Mouse (Mus musculus) testis, postnatal 10 days (tissue): ENCODE measurements at regions not wholly inside any gene's neighbourhood (a gene's known extent, or its start where the extent isn't known, plus 50 kb on each side); places are given as distances from the start of the nearest gene placed in this dataset.
"Not testable (repeated sequence)": the region's sequence is repeated elsewhere in the genome, so short reads cannot be mapped to it uniquely, and the experiment has no call there.

Experiments used
- DNase-seq: peaks from one replicate; pipeline ENCODE4 v3.0.0; 2021; ENCODE audit warnings: low spot score

- DNase-seq = no peak
Measured at GRCm38 (mm10) chr16:79312702-79313101, 221.8 kb upstream of the Tmprss15 start.

- no peak for DNase-seq
Measured at GRCm38 (mm10) chr16:79308541-79308940, 217.6 kb upstream of the Tmprss15 start.

DNA sequence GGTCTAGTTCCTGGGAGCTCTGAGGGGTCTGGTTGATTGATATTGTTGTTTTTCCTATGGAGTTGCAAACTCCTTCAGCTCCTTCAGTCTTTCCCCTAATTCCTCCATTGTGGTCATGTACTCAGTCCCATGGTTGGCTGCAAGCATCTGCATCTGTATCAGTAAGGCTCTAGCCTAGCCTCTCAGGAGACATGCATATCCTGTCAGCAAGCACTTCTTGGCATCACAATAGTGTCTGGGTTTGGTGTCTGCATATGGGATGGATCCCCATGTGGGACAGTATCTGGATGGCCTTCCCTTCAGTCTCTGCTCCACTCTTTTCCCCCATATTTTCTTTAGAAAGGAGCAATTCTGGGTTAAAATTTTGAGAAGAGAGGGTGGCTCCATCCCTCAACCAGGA, 205.7 kb upstream of the Tmprss15 start:
- not testable (repeated sequence) for DNase-seq

GRCm38 (mm10) chr16:79279006-79279405, 188.1 kb upstream of the Tmprss15 start:
- no peak for DNase-seq

DNA sequence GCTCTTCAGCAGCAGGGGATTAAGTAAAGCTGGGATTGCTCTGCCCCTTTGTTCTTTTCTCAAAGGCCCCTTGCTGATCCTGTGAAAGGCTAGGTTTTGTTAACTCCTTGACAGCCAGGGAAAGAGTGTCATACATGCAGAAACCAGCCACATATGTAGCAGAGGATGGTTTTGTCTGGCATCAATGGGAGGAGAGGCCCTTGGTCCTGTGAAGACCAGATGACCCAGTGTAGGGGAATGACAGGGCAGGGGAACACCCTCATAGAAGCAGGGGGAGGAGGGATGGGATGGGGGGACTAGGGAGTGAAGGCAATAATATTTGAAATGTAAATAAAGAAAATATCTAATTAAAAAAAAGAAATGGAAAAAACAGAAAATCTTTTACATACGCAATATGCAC, 165.6 kb upstream of the Tmprss15 start:
- no peak for DNase-seq

GRCm38 (mm10) chr16:79256084-79256483, 165.2 kb upstream of the Tmprss15 start:
- DNase-seq = no peak

DNA sequence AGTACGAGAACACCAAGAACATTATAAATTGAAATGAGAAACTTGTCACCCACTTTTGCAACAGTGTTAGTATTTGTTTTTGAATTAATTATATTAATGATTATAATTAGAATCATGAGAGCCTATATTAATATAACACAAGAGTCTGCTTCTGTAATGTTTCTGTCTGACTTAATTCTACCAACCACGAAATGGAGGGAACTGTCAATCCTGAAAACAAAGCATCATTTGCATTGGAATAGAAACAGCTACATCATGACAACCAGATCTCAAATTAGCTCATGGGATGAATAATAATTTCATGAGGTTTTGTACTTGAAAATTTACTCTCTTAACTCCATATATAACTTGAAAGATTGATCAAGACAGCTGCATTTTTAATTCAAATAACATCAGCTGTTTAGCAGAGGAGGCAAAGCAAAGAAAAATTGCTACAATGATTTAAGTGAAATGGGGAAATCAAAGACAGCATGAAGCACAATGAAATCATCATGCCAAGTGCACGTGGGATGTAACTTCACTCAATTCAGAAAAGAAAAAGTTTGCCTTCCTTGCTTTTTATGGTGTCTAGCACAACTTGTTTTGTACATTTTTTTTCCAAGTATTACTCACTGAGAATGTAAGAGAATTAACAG, 150.1 kb upstream of the Tmprss15 start:
- DNase-seq = no peak

- DNase-seq = no peak
Measured at GRCm38 (mm10) chr16:79240191-79240590, 149.3 kb upstream of the Tmprss15 start.

- DNase-seq = no peak
Measured at GRCm38 (mm10) chr16:79191196-79191595, 100.3 kb upstream of the Tmprss15 start.

DNA sequence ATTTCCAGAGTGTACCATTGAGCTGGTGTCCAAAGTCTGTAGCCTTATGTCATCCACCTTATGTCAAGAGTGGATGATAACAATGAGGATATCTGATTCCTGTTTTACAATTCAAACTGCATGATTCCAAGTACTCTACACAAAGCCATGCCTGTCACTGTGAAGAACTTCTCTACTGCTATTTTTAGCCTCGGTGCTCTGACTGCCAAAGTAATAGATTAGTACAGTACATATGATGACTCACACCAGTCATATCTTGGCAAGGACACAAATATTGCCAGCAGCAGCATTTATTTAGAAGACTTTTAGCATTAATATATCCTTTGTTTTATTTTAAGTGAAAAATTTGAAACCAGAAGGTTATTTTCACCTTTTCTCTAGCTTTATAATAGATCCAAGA, 95.6 kb upstream of the Tmprss15 start:
- no peak for DNase-seq

DNA sequence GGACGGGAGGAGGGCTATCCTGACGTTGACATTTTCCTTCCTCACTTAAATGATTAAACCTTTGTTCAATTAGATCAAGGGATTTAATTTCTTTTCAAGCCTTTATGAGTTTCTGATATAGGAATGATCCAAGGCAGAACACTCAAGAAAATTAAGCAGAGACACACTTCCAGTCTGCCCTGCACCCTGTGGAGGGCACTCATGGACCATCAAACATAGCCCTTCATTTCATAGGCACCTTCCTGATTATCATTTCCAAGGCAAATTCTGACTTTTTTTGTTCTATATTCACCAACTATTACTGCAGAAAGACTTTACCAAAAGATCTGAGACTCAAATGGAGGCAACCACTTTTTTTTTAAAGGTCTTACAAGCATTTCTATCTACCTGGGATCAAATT, 91.6 kb upstream of the Tmprss15 start:
- no peak for DNase-seq

- DNase-seq = no peak
Measured at GRCm38 (mm10) chr16:79177299-79177999, 86.6 kb upstream of the Tmprss15 start.

GRCm38 (mm10) chr16:79176832-79177243, 85.9 kb upstream of the Tmprss15 start:
- no peak for DNase-seq

GRCm38 (mm10) chr16:79168193-79168592, 77.3 kb upstream of the Tmprss15 start:
- peak; percentile 84 for DNase-seq

- DNase-seq = no peak
Measured at GRCm38 (mm10) chr16:79142813-79143212, 51.9 kb upstream of the Tmprss15 start.
